Mouse (Mus musculus): ENCODE data around the gene Ptges.
A peak's percentile ranks its signal among the peaks of the same experiment; 100 is the strongest.

GRCm38 (mm10) chr2:30891002-30891401 is 38.7 kb downstream of the Ptges start:
- peak; percentile 68 for TF ChIP-seq CTCF (conservative IDR thresholded peaks at IDR 0.05; ENCODE audit: low read length)
- TF ChIP-seq POU5F1 (IDR thresholded peaks at IDR 0.05; ENCODE audit: borderline replicate concordance, low read length) = no peak
- no peak for TF ChIP-seq NANOG (IDR thresholded peaks at IDR 0.05; ENCODE audit: borderline replicate concordance, low read length)
